In genomic region chr3:41676648-41677047, GRCm38 (mm10) we compare ENCODE assay signal across 20 mouse cellular contexts.
"Had no signal": no experiment of that assay in that cellular context is flagged by ENCODE, and none has a peak within 500 bp of the region (broad histone marks: within the 10 kb centered on the region; RNA-seq: fewer than 3 reads in every experiment).

No protein-coding gene starts in this region.

- H3K9me3 ChIP-seq: limb, embryonic 15.5 days; midbrain, embryonic 12.5 days; midbrain, embryonic 15.5 days; neural tube, embryonic 12.5 days; neural tube, embryonic 15.5 days had no signal

- H3K9ac ChIP-seq: hindbrain, embryonic 14.5 days; limb, embryonic 12.5 days; limb, embryonic 15.5 days; liver, embryonic 14.5 days; liver, postnatal 0 days; midbrain, embryonic 12.5 days; midbrain, embryonic 15.5 days; neural tube, embryonic 12.5 days; neural tube, embryonic 15.5 days had no signal

- H3K4me1 ChIP-seq: limb, embryonic 12.5 days; limb, embryonic 15.5 days; midbrain, embryonic 12.5 days; midbrain, embryonic 15.5 days; neural tube, embryonic 12.5 days; neural tube, embryonic 15.5 days had no signal

- H3K4me3 ChIP-seq: limb, embryonic 12.5 days; limb, embryonic 15.5 days; midbrain, embryonic 12.5 days; midbrain, embryonic 15.5 days; neural tube, embryonic 12.5 days; neural tube, embryonic 15.5 days had no signal

- H3K27me3 ChIP-seq: limb, embryonic 12.5 days; limb, embryonic 15.5 days; midbrain, embryonic 12.5 days; midbrain, embryonic 15.5 days; neural tube, embryonic 12.5 days; neural tube, embryonic 15.5 days had no signal

- H3K36me3 ChIP-seq: midbrain, embryonic 15.5 days had no signal

- H3K4me2 ChIP-seq: hindbrain, embryonic 14.5 days; limb, embryonic 12.5 days; limb, embryonic 15.5 days; liver, embryonic 11.5 days; midbrain, embryonic 12.5 days; midbrain, embryonic 15.5 days; neural tube, embryonic 12.5 days; neural tube, embryonic 15.5 days had no signal

- DNase-seq: kidney, postnatal 10 days; left cerebral cortex, postnatal 4 days; liver, postnatal 0 days; lung, postnatal 14 days; right cerebral cortex, adult 18-20 months; right cerebral cortex, postnatal 14 days; right cerebral cortex, postnatal 4 days; thymus, postnatal 25 days had no signal

- H3K27ac ChIP-seq: hindbrain, embryonic 14.5 days; hindbrain, postnatal 0 days; limb, embryonic 12.5 days; limb, embryonic 15.5 days; liver, embryonic 14.5 days; macrophage; midbrain, embryonic 12.5 days; midbrain, embryonic 15.5 days; neural tube, embryonic 12.5 days; neural tube, embryonic 15.5 days had no signal

- ATAC-seq: hindbrain, postnatal 0 days; inflammation-experienced regulatory T-cells, adult 6 months; liver, postnatal 0 days; midbrain, embryonic 15.5 days had no signal
